Mouse (Mus musculus): ENCODE data around the gene Tob2. TPM values are rescaled to one million over a fixed set of nuclear protein-coding genes. Genes with fewer than 3 reads are reported as not detected.

Tob2 gene
- polyA plus RNA-seq, 2 experiments: 5.1 to 5.6 TPM

DNA sequence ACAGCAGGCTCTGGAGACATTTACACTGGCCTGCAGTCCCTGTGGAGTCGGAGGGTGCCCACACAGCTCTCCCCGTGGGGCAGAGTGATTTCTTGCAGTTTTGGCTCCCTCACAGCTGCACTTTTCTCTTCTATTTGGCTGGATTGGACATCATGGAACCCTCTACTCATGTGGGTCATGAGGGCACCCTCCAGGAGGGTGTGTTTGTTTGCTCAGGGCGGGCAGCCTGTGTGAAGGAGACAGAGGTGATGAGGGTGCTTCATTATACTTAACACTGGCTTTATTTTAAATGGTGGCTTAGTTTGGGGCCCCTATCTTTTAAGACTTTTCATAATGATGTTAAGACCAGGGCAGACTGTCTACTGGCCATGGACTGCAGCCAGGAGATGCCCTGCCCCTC is 33.8 kb downstream of the Tob2 start:
- H3K27ac ChIP-seq: no peak overlapping the region
- no peaks in the 10 kb centered on the region for H3K4me1 ChIP-seq (replicated peaks; ENCODE audit: control insufficient read depth in 2 of 2, insufficient read depth in 2 of 2, low read length in 1 of 2)
- H3K4me3 ChIP-seq (ENCODE audit: insufficient read depth in 1 of 2, low read depth in 2 of 2, low read length in 2 of 2): no peak overlapping the region
- no peak overlapping the region for H3K9ac ChIP-seq (replicated peaks)
- DNase-seq (ENCODE audit: low read depth in 3 of 3, low spot score in 3 of 3): no peak
- TF ChIP-seq EP300 (IDR thresholded peaks at IDR 0.05; ENCODE audit: low read depth) (no peak), CTCF (IDR thresholded peaks at IDR 0.05; ENCODE audit: low read depth) (no peak)
- 73% methylated on average over 3 of the region's 3 CpGs for WGBS (ENCODE audit: insufficient replicate concordance)
- H3K27me3 ChIP-seq (ENCODE audit: control insufficient read depth, insufficient read depth, low read length): no peaks in the 10 kb centered on the region
- no peaks in the 10 kb centered on the region for H3K9me3 ChIP-seq (ENCODE audit: control insufficient read depth, low read length)
- H3K36me3 ChIP-seq (replicated peaks; ENCODE audit: control insufficient read depth, insufficient read depth, low read depth): no peaks in the 10 kb centered on the region
- H3K4me2 ChIP-seq (ENCODE audit: low read depth): no peak overlapping the region
- ATAC-seq (ENCODE audit: insufficient read depth): no peak

- WGBS (ENCODE audit: insufficient replicate concordance): 60% methylated on average over 3 of the region's 3 CpGs
- H3K4me1 ChIP-seq (replicated peaks; ENCODE audit: control insufficient read depth in 2 of 2, insufficient read depth in 2 of 2, low read length in 1 of 2): no peaks in the 10 kb centered on the region
- H3K36me3 ChIP-seq (replicated peaks; ENCODE audit: control insufficient read depth, insufficient read depth, low read depth): no peaks in the 10 kb centered on the region
- TF ChIP-seq CTCF (IDR thresholded peaks at IDR 0.05; ENCODE audit: low read depth) (no peak), EP300 (IDR thresholded peaks at IDR 0.05; ENCODE audit: low read depth) (no peak)
- H3K9ac ChIP-seq (replicated peaks): no peak overlapping the region
- H3K27ac ChIP-seq: no peak overlapping the region
- DNase-seq (ENCODE audit: low read depth in 3 of 3, low spot score in 3 of 3) (no peak), ATAC-seq (ENCODE audit: insufficient read depth) (no peak)
- H3K4me2 ChIP-seq (ENCODE audit: low read depth): no peak overlapping the region
- H3K4me3 ChIP-seq (ENCODE audit: insufficient read depth in 1 of 2, low read depth in 2 of 2, low read length in 2 of 2): no peak overlapping the region
- no peaks in the 10 kb centered on the region for H3K27me3 ChIP-seq (ENCODE audit: control insufficient read depth, insufficient read depth, low read length)
- H3K9me3 ChIP-seq (ENCODE audit: control insufficient read depth, low read length): no peaks in the 10 kb centered on the region
Measured at GRCm38 (mm10) chr15:81822631-81823030, 36.0 kb downstream of the Tob2 start.

DNA sequence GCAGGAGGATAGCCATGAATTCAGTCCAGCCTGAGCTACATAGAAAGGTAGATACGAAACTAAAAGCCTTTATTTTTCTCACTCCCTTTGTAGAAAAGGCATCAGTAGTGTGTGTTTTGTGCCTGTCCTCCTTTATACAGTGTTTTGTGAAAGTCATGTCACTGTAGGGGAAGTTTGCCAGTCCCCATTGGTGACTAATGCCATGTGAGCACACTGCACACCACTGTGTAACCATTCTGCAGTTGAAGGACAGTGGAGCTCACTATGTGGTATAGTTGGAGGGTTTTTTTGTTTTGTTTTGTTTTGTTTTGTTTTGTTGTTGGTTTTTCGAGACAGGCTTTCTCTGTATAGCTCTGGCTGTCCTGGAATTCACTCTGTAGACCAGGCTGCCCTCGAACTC is 40.2 kb downstream of the Tob2 start:
- DNase-seq (ENCODE audit: low read depth in 3 of 3, low spot score in 3 of 3) (no peak), ATAC-seq (ENCODE audit: insufficient read depth) (no peak)
- Histone ChIP-seq H3K4me2 (ENCODE audit: low read depth) (no peak overlapping the region), H3K9ac (replicated peaks) (no peak overlapping the region), H3K4me1 (replicated peaks; ENCODE audit: control insufficient read depth in 2 of 2, insufficient read depth in 2 of 2, low read length in 1 of 2) (no peaks in the 10 kb centered on the region), H3K4me3 (ENCODE audit: insufficient read depth in 1 of 2, low read depth in 2 of 2, low read length in 2 of 2) (no peak overlapping the region), H3K9me3 (ENCODE audit: control insufficient read depth, low read length) (no peaks in the 10 kb centered on the region), H3K27ac (no peak overlapping the region), H3K36me3 (replicated peaks; ENCODE audit: control insufficient read depth, insufficient read depth, low read depth) (no peaks in the 10 kb centered on the region), H3K27me3 (ENCODE audit: control insufficient read depth, insufficient read depth, low read length) (no peaks in the 10 kb centered on the region)
- no peak for TF ChIP-seq EP300 (IDR thresholded peaks at IDR 0.05; ENCODE audit: low read depth)
- no peak for TF ChIP-seq CTCF (IDR thresholded peaks at IDR 0.05; ENCODE audit: low read depth)
- 61% methylated on average over 3 of the region's 3 CpGs for WGBS (ENCODE audit: insufficient replicate concordance)

DNA sequence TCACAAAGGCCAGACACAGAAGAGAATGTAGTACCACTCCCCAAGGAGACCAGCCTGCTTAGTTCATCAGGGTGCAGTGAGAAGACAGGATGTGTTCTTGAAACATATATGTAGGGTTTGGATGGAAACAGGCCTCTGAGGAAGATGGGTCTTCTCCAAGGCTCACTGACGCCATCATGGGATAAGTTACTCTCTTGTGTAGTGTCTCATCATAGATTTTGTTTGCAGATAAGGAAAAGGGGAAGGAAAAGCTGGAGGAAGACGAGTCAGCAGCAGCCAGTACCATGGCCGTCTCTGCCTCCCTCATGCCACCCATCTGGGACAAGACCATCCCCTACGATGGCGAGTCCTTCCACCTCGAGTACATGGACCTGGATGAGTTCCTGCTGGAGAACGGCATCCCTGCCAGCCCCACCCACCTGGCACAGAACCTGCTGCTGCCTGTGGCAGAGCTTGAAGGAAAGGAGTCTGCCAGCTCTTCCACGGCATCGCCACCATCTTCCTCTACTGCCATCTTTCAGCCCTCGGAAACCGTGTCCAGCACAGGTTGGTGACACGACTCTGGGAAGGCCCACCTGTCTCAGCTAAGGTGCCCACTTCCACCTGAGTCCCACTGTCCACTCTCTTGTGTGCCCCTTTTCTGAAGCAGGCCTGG is 43.8 kb downstream of the Tob2 start:
- peaks cover 8 to 17% of the 10 kb centered on the region in 2 experiments; a peak in 3 of 4 replicates for H3K4me1 ChIP-seq (replicated peaks; ENCODE audit: control insufficient read depth in 2 of 2, insufficient read depth in 2 of 2, low read length in 1 of 2)
- no peaks in the 10 kb centered on the region for H3K36me3 ChIP-seq (replicated peaks; ENCODE audit: control insufficient read depth, insufficient read depth, low read depth)
- no peak overlapping the region for H3K27ac ChIP-seq
- H3K4me3 ChIP-seq (ENCODE audit: insufficient read depth in 1 of 2, low read depth in 2 of 2, low read length in 2 of 2): no peak overlapping the region
- no peak overlapping the region for H3K9ac ChIP-seq (replicated peaks)
- no peak for TF ChIP-seq CTCF (IDR thresholded peaks at IDR 0.05; ENCODE audit: low read depth)
- no peak for TF ChIP-seq EP300 (IDR thresholded peaks at IDR 0.05; ENCODE audit: low read depth)
- no peak overlapping the region for H3K4me2 ChIP-seq (ENCODE audit: low read depth)
- no peak for DNase-seq (ENCODE audit: low read depth in 3 of 3, low spot score in 3 of 3)
- no peaks in the 10 kb centered on the region for H3K9me3 ChIP-seq (ENCODE audit: control insufficient read depth, low read length)
- no peak for ATAC-seq (ENCODE audit: insufficient read depth)
- no peaks in the 10 kb centered on the region for H3K27me3 ChIP-seq (ENCODE audit: control insufficient read depth, insufficient read depth, low read length)
- 57% methylated on average over 12 of the region's 12 CpGs for WGBS (ENCODE audit: insufficient replicate concordance)

DNA sequence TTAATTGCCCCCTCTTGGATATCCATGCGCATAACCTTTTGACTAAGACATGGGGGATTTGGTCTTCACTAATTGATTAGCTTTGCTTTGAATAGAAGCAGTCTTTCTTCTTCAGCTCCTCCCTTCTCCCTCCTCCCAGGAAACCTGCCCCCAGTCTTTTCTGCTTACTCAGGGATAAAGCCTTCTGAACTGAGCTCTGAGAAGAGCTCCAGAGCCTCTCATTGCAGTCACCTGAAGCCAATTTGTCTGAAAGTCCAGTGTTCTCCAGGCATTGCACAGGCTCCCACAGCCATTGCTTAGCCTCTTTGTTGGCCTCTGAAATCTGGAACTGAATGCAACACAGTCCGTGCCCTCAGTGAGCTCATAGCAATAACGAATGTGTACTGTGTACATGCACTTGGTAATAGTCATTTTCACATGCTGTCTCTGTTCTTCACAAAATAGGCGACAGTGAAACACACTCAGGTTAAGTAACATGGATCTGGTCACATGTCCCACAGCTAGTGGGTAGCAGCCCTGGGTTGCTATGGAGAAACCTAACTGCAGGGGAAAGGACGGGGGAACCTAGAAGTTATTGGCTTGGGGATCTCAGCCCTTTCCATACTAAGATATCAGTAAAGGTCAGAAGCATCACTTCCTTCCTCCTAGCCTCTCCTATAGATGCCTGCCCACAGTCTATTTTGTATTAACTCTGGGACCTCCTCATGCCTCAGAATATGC is 44.5 kb downstream of the Tob2 start:
- no peaks in the 10 kb centered on the region for H3K9me3 ChIP-seq (ENCODE audit: control insufficient read depth, low read length)
- no peak overlapping the region for H3K27ac ChIP-seq
- 44% methylated on average over 5 of the region's 5 CpGs for WGBS (ENCODE audit: insufficient replicate concordance)
- no peaks in the 10 kb centered on the region for H3K36me3 ChIP-seq (replicated peaks; ENCODE audit: control insufficient read depth, insufficient read depth, low read depth)
- H3K9ac ChIP-seq (replicated peaks): no peak overlapping the region
- no peak for ATAC-seq (ENCODE audit: insufficient read depth)
- TF ChIP-seq CTCF (IDR thresholded peaks at IDR 0.05; ENCODE audit: low read depth): no peak
- TF ChIP-seq EP300 (IDR thresholded peaks at IDR 0.05; ENCODE audit: low read depth): no peak
- H3K4me1 ChIP-seq (replicated peaks; ENCODE audit: control insufficient read depth in 2 of 2, insufficient read depth in 2 of 2, low read length in 1 of 2): peaks cover 9 to 19% of the 10 kb centered on the region in 2 experiments; a peak in 3 of 4 replicates
- no peak overlapping the region for H3K4me2 ChIP-seq (ENCODE audit: low read depth)
- H3K27me3 ChIP-seq (ENCODE audit: control insufficient read depth, insufficient read depth, low read length): no peaks in the 10 kb centered on the region
- no peak for DNase-seq (ENCODE audit: low read depth in 3 of 3, low spot score in 3 of 3)
- no peak overlapping the region for H3K4me3 ChIP-seq (ENCODE audit: insufficient read depth in 1 of 2, low read depth in 2 of 2, low read length in 2 of 2)

All from liver, embryonic 14.5 days (tissue).